Mouse (Mus musculus): ENCODE data around the gene Usp2.

The Usp2 gene

GRCm38 (mm10) chr9:44046426-44046825 is 20.4 kb upstream of the Usp2 start:
- WGBS = 74% methylated on average over 12 of the region's 12 CpGs

- WGBS = 31% methylated on average over 6 of the region's 6 CpGs
Measured at GRCm38 (mm10) chr9:44047071-44047470, 19.8 kb upstream of the Usp2 start.

DNA sequence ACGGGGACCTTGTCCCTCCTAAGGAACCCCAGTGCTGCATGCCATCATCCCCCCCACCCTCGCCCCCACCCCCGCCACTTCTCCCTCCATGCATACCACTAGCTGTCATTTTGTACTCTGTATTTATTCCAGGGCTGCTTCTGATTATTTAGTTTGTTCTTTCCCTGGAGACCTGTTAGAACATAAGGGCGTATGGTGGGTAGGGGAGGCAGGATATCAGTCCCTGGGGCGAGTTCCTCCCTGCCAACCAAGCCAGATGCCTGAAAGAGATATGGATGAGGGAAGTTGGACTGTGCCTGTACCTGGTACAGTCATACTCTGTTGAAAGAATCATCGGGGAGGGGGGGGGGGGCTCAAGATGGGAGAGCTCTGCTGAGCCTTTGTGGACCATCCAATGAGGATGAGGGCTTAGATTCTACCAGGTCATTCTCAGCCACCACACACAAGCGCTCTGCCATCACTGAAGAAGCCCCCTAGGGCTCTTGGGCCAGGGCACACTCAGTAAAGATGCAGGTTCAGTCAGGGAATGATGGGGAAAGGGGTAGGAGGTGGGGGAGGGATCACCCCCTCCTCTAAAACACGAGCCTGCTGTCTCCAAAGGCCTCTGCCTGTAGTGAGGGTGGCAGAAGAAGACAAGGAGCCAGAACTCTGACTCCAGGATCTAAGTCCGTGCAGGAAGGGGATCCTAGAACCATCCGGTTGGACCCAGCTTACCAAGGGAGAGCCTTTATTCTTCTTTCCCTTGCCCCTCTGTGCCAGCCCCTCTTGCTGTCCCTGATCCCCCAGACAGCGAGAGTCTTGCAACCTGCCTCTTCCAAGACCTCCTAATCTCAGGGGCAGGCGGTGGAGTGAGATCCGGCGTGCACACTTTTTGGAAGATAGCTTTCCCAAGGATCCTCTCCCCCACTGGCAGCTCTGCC is 19.0 kb upstream of the Usp2 start:
- WGBS = 60% methylated on average over 14 of the region's 14 CpGs

DNA sequence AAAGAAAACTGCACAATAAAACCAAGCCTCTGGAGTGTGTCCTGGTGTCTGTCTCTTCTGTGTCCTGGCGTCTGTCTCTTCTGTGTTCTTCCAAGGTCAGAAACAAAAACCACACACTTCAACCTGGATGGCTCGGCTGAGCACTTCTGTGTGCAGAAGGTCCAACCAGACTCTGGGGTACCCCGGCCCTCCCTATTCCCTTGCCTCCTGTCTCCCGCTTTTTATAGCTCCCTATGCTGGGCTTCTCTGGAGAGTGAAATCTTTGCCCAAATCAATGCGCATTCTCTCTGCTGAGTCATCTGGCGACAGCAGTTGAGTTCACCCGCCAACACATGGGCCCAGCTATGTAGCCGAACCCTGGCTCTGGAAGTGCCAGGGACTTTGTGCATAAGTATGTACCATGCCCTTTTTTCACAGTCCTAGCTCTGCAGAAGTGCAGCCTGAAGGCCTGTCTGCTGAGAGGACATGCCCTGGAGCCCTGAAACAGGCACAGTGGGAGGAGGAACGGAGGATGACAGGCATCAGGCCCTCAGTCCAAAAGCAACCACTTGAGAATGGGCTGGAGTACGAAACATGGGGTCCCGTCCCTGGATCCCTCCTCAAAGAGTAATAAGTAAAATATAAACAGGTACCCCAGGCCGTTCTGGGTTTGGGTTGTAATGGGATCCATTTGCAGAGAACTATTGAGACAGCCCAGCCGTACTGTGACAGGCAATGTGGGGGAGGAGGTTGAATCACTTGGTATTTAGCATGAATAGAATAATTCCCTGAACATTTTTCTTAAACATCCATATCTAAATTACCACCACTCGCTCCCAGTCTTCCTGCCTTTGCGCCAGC is 18.1 kb upstream of the Usp2 start:
- WGBS = 45% methylated on average over 15 of the region's 15 CpGs

DNA sequence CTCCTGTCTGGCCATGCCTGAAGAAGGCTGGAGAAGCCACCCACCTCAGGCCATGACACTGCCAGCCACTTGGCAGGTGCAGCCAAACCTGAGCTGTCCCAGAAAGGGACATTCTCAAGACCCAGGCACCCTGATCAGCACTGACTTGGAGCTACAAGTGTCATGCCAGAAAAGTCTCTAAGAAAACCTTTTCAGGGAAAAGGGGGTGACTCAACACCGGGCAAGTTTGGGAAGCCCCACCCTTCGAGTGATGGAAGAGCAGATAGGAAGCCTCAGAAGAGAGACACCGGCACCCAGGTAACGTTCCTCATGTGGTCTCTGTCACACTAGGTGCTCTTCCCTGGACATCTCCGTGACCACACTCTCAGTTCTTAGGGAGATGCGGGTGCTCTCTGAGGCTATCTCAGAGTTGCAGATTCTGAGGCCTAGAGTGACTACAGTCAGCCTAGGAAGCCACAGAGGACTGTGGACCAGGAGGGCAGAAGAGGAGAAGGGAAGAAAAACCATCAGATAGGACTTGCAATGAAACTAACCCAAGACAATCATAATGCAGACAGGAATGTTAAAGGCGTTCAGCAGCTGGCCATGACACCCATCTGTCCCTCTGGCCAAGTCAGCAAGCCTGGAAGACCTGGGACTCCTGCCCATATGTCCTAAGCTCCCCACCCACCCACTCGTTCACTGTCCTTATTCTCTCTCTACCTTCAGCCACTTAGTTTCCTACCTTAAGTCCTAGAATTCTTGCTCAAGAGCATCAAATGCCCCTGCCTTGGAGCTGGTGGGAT is 17.2 kb upstream of the Usp2 start:
- WGBS = 71% methylated on average over 8 of the region's 8 CpGs

DNA sequence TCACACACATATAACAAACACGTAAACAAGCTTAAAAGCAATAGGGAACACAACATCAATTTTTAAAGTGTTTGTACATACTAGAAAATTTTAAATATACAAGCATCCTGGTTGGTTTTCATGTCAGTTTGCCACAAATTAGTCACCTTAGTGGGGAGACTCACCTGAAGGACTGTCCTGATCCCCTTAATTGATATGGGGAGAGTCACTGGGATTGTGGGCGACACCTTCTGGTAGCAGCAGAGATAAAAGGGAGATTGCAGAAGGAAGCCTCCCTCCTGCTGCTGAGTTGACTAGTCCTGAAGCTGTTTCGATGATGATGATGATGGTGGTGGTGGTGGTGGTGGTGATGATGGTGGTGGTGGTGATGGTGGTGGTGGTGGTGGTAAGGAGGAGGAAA is 14.0 kb upstream of the Usp2 start:
- 72% methylated on average over 3 of the region's 3 CpGs for whole genome bisulfite sequencing

- 74% methylated on average over 1 of the region's 1 CpGs for WGBS
Measured at GRCm38 (mm10) chr9:44053936-44054335, 12.9 kb upstream of the Usp2 start.

DNA sequence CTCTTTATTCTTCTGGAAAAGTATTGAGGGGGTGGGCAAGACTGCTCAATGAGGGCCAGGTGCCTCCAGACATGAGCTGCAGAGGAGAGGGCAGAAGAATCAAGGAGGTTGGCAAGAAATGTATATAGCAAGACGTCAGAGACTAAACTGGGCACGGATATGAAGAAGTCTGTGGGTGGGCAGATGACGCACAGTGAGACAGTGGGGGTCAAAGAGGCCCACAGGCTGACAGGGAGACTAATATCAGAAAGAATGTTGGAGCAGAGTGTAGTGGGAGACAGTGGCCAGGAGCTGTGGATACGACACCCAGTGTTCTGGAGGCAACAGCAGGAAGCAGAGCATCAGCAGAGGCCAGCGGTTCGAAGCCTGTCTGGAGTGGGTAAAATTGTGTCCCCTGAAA is 8.2 kb upstream of the Usp2 start:
- 74% methylated on average over 6 of the region's 6 CpGs for WGBS

GRCm38 (mm10) chr9:44065177-44065576 is 1.6 kb upstream of the Usp2 start:
- WGBS = 37% methylated on average over 1 of the region's 1 CpGs

DNA sequence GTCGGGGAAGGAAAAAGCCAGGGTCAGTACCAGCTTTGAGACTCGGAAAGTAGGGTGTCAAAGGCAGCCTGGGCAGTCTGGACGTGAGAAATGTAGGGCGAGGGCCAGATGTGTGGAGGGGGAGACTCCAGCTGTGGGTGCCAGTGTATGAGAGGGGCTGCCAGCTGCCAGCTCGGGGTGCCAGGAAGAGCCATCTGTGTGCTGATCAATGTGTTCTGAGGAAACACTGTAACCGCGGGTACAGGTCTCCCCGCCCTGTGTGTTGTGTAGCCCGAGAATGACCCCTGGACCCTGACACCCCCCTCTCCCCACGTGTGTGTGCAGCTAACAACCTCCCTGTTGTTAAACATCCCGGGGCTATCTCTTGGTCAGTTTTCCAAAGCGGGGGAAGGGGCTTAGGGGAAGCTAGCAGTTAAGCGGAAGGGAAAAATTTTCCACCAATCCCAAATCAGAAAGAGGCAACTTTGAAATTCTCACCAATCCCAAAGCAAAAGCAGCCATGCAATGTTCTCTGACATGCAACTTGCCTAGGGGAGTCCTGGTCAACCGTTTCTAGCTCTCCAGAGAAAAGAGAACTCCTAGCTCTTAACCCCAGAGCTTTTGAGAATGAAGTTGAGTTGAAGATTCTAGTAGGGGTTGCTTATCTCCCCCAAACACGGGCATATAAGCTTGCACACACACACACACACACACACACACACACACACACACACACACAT is 579 bp downstream of the Usp2 start:
- WGBS = 4% methylated on average over 15 of the region's 15 CpGs

DNA sequence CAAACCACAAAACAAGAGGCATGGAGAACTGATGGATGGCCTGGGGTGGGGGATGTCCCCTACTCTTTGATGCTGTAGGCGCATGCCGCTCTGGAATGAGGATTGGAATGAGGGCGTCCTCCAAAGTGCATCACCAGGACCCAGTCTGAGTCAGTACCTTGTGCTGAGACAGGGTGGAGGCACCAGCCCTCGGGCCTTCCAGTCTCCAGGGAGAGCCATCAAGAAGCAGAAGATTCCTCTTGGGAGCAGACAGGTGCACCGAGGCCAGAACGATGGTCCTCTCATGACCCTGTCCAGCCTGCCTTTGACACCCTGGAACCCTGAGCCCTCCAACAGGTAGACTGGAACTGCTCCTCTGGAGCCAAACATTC is 1.1 kb downstream of the Usp2 start:
- WGBS = 86% methylated on average over 6 of the region's 6 CpGs

GRCm38 (mm10) chr9:44069252-44069651 is 2.4 kb downstream of the Usp2 start:
- 51% methylated on average over 7 of the region's 7 CpGs for WGBS

DNA sequence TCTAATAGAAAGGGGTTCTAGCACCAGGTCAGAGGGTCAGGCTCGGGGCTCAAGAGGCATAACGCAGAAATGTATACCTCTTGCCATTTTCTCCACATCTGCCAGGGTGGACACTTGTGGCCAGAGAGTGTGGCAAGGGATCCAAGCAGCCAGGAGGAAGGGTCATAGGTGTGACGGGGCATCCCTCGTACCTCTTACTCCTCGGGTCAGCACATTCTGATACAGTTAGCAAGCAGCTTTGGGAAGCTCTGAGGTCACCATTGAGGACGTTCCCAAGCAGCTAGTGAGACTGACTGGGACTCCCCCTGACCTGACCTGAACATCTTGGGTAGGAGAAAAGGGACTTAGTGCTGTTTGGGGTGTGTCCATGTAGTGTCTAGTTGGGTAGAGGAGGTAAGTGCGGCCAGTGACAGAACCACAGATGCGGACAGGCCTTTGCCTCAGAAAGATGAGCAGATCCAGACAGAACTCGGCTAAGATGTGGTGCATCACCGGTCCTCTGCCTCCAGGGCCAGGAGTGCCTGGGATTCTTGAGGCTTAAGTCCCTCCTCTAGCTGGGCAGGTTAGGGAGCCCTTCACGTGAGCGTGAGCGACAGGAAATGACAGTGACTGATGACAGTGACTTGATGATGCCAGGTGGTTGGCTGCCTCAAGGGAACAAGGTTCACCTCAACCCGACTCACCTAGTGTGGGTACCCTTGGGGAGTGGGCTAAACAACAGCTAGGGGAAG is 3.5 kb downstream of the Usp2 start:
- 85% methylated on average over 14 of the region's 14 CpGs for WGBS

GRCm38 (mm10) chr9:44070844-44071231 is 4.0 kb downstream of the Usp2 start:
- WGBS = 65% methylated on average over 8 of the region's 8 CpGs

GRCm38 (mm10) chr9:44071914-44072598 is 5.2 kb downstream of the Usp2 start:
- 48% methylated on average over 11 of the region's 11 CpGs for WGBS

GRCm38 (mm10) chr9:44072599-44072915 is 5.7 kb downstream of the Usp2 start:
- WGBS = 36% methylated on average over 4 of the region's 4 CpGs

GRCm38 (mm10) chr9:44073115-44073514 is 6.3 kb downstream of the Usp2 start:
- 65% methylated on average over 5 of the region's 5 CpGs for WGBS

DNA sequence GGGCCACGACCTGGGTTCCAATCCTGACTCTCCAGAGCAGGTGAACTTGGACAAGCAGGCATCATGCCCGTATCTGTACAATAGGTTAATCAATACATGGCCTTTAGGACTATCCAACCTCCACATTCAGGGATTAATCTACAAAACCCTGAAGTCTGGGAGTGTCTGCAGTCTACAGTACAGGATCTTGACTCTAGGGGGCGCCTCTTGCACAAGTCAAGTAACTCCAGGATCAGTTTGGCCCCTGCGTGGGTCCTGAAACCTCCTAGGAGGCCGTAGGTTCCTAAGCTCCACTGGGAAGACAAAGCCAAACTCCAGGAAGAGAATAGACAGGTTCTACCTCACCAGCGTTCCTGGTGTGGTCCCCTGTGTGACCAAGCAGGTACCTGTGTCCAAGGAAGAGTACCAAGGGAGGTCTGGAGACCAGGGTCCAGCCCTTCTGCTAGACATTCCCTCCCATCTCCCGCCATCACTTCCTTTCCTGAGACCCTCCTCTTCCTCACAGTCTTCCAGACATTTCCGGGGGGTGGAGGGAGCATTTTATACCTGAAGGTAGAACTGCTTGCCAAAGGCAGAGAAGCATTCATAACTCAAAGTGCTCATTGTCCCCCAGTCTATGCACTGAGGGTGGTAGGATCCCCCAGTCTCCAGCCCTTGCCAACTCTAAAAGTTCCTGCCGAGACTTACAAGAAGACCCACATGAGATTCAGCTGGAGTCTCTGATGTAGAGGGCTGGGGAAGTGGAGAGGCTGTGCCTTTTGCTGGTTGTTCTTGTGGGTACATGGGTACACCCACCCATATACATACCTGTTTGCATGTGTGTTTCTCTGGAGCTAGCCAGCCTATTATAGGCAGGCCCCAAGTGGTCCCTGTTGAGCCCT is 7.8 kb downstream of the Usp2 start:
- 65% methylated on average over 9 of the region's 9 CpGs for WGBS

GRCm38 (mm10) chr9:44075276-44075995 is 8.6 kb downstream of the Usp2 start:
- WGBS = 80% methylated on average over 24 of the region's 24 CpGs

All from cerebral cortex, adult 2 months (tissue).